Mouse (Mus musculus) neural tube, embryonic 12.5 days (tissue): ENCODE data around the gene Kif1b. TPM values are rescaled to one million over a fixed set of nuclear protein-coding genes. Genes with fewer than 3 reads are reported as not detected.
A peak's percentile ranks its signal among the peaks of the same experiment; 100 is the strongest.

Experiments used
- ATAC-seq: fragments of 200-750 bp; cut with Nextera tagmentation; 2 replicates; pipeline ENCODE4 v1.8.0; 2017; ENCODE audit warnings: low read depth, mild to moderate bottlenecking, moderate TSS enrichment, moderate library complexity; ENCODE audit not compliant: low FRiP score
- H3K27ac ChIP-seq: fragments of 300-500 bp; sonication (generic); 2 replicates; pipeline ENCODE4 v1.5.1; 2016
- H3K27me3 ChIP-seq: fragments of 300-500 bp; sonication (generic); replicated peaks from 2 replicates; pipeline ENCODE4 v1.6.1; 2016; ENCODE audit warnings: mild to moderate bottlenecking
- H3K36me3 ChIP-seq: fragments of 300-500 bp; sonication (generic); 2 replicates; pipeline ENCODE4 v1.6.1; 2016; ENCODE audit warnings: mild to moderate bottlenecking
- H3K4me1 ChIP-seq: fragments of 300-500 bp; sonication (generic); 2 replicates; pipeline ENCODE4 v1.6.1; 2016
- H3K4me2 ChIP-seq: fragments of 300-500 bp; sonication (generic); replicated peaks from 2 replicates; pipeline ENCODE4 v1.6.1; 2016; ENCODE audit warnings: mild to moderate bottlenecking
- H3K4me3 ChIP-seq: fragments of 300-500 bp; sonication (generic); 2 replicates; pipeline ENCODE4 v1.5.1; 2016
- H3K9ac ChIP-seq: fragments of 300-500 bp; sonication (generic); 2 replicates; pipeline ENCODE4 v1.6.1; 2016; ENCODE audit warnings: mild to moderate bottlenecking
- H3K9me3 ChIP-seq: fragments of 300-500 bp; sonication (generic); 2 replicates; pipeline ENCODE4 v1.6.1; 2016; ENCODE audit warnings: mild to moderate bottlenecking
- WGBS: fragments of 180-500 bp; shearing (Covaris S2); methylation state at CpG from one replicate; pipeline ENCODE4 v1.1.7; 2016; 5-methylcytosine and 5-hydroxymethylcytosine counted together
- polyA plus RNA-seq: library from polyadenylated mRNA; unstranded; fragments of >200 nt; fragmentation: Nextera tagmentation; extraction: Ambion mirVana; gene quantifications from 2 replicates; pipeline ENCODE4 v1.2.1, GENCODE M21; 2016

The Kif1b gene
- polyA plus RNA-seq, 1 experiment from 2014 or later, result 111 TPM

DNA sequence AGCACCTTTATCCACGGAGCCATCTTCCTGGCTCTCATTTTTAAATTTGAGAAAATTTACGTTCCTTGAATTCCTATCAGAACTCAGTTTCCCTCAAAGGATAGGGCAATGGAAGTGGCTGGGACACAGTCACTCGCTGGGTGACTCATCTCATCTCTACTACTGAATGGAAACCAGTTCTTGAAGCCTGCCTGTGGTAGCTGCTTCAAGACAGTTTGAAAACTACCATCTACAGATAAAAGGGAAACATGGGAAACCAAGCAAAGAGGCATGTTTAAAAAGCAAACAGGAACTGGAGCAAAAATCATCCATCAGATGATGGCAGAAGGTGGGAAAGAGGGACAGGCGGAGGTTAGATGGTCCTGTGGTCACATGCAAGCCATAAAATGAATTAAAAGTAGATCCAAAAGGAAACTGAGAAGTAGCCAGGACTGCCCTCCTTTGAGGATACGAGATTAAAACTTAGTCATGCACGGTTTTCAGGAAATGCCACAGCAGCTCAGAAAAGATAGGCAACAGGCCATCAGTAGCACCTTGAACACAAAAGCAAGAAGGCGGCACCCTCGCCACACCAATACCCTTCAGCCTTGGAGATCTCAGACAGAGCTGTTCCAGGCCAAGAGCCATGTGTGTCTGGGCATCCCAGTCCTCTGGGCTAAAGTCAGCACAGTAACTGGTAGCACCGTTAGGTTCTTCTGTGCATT is 48.0 kb downstream of the Kif1b start:
- 90% methylated on average over 9 of the region's 9 CpGs for WGBS
- peaks cover 52% of the 10 kb centered on the region for H3K36me3 ChIP-seq
- no peaks in the 10 kb centered on the region for H3K9me3 ChIP-seq
- H3K9ac ChIP-seq, result no peak overlapping the region
- H3K27me3 ChIP-seq, result no peaks in the 10 kb centered on the region
- peaks cover 20% of the 10 kb centered on the region for H3K4me1 ChIP-seq
- H3K27ac ChIP-seq, result no peak overlapping the region
- H3K4me2 ChIP-seq, result no peak overlapping the region
- H3K4me3 ChIP-seq, result no peak overlapping the region
- ATAC-seq, result no peak

DNA sequence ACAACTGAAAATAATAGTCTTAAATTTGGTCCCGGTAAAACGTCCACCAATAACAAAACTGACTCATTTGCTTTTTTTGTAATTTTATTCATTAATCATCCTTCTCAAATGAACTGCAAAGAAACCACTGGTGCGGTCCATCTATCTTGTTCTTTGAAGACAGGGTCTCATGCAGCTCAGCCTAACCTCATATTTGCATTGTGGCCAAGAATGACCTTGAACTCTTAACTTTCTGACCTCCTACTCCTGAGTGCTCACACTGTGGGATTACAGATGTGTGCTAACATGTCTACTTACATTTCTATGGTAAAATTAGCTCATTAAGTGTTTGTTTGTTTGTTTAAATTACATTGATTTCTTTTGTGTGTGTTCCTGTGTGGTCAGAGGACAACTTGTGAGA is 48.6 kb downstream of the Kif1b start:
- Histone ChIP-seq H3K9me3 (no peaks in the 10 kb centered on the region), H3K9ac (no peak overlapping the region), H3K4me3 (no peak overlapping the region), H3K4me2 (no peak overlapping the region), H3K27ac (no peak overlapping the region), H3K36me3 (peaks cover 49% of the 10 kb centered on the region), H3K27me3 (no peaks in the 10 kb centered on the region), H3K4me1 (peaks cover 22% of the 10 kb centered on the region)
- ATAC-seq, result no peak
- 84% methylated on average over 3 of the region's 3 CpGs for WGBS

DNA sequence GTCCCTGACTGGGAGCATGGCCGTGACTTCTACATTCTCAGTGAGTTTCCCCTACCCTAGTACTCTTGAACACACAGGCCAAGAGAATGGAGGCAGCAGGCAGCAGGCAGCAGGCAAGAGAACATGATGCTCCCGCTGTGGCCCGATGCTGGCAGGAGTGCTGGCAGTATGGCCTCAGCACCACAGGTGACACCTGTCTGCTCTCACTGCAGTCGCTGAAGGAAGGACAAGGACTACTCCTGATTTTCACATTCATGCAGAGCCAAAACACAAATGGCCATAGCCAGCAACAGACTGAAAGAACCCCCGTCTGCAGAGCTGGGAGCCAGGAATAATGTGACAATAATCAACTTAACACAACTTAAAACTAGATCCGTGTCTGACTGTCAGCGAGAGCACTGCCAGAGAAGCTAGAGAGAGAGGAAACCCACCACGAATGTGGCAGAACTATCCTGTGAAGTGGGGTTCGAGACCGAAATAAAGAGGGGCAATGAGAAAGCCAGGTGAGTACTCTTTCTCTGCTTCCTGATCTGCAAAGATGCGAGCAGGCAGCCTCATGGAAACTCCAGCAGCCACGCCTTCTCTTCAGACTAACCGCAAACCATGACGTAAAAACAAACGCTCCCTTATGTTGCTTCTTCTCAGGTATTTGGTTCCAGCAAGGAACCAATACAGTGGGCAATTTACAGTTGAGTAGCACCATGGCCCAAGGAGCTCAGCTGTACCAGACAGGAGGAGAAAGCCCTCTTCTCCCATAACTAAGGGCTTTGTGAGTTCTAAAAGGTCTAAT is 50.8 kb downstream of the Kif1b start:
- Histone ChIP-seq H3K4me2 (peak overlapping the region; percentile 30; the same call in 1 of the 2 replicates), H3K27me3 (no peaks in the 10 kb centered on the region), H3K36me3 (peaks cover 41% of the 10 kb centered on the region), H3K27ac (peak overlapping the region; percentile 74), H3K9me3 (no peaks in the 10 kb centered on the region), H3K4me3 (no peak overlapping the region), H3K9ac (no peak overlapping the region), H3K4me1 (peaks cover 22% of the 10 kb centered on the region)
- ATAC-seq, result no peak
- WGBS, result 79% methylated on average over 15 of the region's 15 CpGs

DNA sequence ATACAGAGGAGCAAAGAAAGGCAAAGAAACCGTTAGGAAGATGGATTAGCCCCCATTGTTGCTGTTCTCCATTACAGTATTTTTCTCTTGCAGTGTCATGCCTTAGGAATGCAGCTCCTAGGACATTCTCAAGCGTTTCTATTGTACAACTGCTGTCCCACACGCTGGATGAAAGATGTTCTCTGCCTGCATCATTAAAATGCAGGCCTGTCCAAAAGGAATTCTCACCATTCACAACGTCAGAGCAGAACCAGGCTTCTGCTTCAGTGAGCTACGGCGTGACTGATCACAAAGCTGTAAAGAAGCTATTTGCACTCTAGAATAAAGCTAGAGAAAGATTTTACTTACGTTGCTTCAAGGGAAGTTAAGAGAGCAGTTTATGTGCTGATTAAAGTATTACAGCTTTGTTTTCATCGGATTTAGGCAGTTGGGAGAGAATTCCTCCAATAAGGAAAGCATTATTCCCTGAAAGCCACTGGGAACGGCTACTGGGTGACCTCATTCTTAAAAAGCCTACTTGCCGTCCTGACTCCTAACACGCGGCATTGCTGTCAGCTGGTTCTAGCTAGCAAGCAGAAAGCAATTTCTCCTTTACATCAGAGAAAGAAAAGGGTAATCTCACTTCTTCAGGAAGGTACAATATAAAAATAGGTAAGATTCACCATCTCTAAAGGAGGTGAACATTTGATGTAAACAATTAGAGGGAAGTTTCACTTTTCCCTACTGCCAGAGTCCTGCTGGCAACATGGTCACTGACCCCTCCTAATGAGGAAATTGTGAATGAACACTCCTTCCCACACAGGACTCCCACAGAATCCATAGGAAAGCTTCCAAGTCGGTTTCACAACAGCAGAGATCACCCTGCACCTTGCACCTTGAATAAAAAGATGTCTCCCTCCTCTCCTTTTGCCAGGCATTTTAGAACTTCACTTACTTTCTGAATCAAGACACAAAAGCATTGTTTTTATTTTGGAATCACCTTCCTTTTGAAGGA is 51.9 kb downstream of the Kif1b start:
- no peaks in the 10 kb centered on the region for H3K9me3 ChIP-seq
- peak; percentile 94 for ATAC-seq
- peak overlapping the region; percentile 30; the same call in 1 of the 2 replicates for H3K4me2 ChIP-seq
- H3K36me3 ChIP-seq, result peaks cover 48% of the 10 kb centered on the region
- 12% methylated on average over 13 of the region's 13 CpGs for WGBS
- H3K27ac ChIP-seq, result peak overlapping the region; percentile 74
- no peak overlapping the region for H3K9ac ChIP-seq
- H3K4me1 ChIP-seq, result peaks cover 22% of the 10 kb centered on the region
- H3K4me3 ChIP-seq, result no peak overlapping the region
- no peaks in the 10 kb centered on the region for H3K27me3 ChIP-seq

DNA sequence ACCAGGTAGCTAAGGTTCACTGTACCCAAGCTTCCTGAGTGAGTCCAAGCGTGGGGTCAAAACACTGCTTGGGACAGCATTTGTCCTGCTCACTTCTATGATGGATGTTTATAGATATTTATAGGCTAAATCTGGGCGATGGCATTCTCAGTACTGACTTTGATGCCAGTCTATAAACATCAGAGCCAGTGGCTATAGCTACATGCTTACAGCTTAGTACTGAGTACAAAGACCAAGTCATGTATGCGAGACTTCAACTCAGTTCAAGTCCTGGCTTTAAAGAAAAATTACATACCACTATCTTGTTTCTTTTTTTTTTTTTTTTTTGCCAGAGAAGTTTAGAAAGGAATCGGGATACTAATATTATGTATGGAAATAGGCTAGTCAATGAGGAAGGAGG is 52.7 kb downstream of the Kif1b start:
- Histone ChIP-seq H3K4me1 (peaks cover 22% of the 10 kb centered on the region), H3K4me3 (no peak overlapping the region), H3K36me3 (peaks cover 53% of the 10 kb centered on the region), H3K27ac (no peak overlapping the region), H3K27me3 (no peaks in the 10 kb centered on the region), H3K9ac (no peak overlapping the region), H3K9me3 (no peaks in the 10 kb centered on the region), H3K4me2 (no peak overlapping the region)
- 0 out of 2 replicates have a peak, but pooled peaks have one; percentile 23 for ATAC-seq
- 33% methylated on average over 4 of the region's 4 CpGs for WGBS

DNA sequence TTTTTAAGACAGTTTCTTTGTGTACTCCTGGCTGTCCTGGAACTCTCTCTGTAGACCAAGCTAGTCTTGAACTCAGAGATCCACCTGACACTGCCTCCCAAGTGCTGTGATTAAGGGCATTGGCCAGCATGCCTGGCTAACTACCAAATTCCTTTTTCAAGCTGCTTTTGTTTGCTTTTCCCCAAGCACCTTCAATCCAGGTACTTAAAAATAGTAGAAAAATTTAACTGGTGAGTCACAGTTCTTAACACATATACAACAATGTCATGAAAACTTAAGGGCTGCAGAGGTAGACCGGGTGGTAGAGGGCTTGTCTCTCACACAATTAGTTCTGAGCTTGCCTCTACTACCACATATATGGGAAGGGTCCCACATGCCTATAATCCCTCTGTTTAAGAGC is 58.2 kb downstream of the Kif1b start:
- H3K4me1 ChIP-seq, result peaks cover 12% of the 10 kb centered on the region

DNA sequence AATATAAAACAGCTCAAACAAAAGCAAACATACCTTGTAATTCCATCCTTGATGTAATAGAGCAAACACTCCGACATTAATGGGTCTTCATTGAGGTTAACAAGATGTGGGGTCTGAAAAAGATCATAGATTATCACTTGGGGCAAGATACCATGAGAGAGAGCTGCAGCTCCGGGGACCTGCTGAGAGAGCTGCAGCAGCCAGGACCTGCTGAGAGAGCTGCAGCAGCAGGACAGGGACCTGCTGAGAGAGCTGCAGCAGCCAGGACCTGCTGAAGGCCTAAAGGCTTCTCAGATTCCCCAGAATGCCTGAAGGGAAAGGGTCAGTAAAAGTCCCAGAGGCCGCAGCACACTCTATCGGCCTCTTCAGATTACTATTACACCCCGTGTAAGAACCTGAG is 59.7 kb downstream of the Kif1b start:
- Histone ChIP-seq H3K4me1 (peaks cover 12% of the 10 kb centered on the region), H3K4me2 (no peak overlapping the region; the same call in 1 of the 2 replicates), H3K36me3 (peaks cover 71% of the 10 kb centered on the region), H3K9ac (no peak overlapping the region), H3K27ac (peak overlapping the region; percentile 84), H3K27me3 (no peaks in the 10 kb centered on the region), H3K4me3 (no peak overlapping the region), H3K9me3 (no peaks in the 10 kb centered on the region)
- 0 out of 2 replicates have a peak, but pooled peaks have one; percentile 29 for ATAC-seq
- WGBS, result 52% methylated on average over 5 of the region's 5 CpGs

More for the DNA sequence above, 58.2 kb downstream of the Kif1b start:
- no peak for ATAC-seq
- H3K36me3 ChIP-seq, result peaks cover 65% of the 10 kb centered on the region
- no peak overlapping the region for H3K9ac ChIP-seq
- H3K9me3 ChIP-seq, result no peaks in the 10 kb centered on the region
- no peak overlapping the region for H3K4me2 ChIP-seq
- no peaks in the 10 kb centered on the region for H3K27me3 ChIP-seq
- WGBS, result 86% methylated on average over 1 of the region's 1 CpGs
- no peak overlapping the region for H3K4me3 ChIP-seq
- H3K27ac ChIP-seq, result no peak overlapping the region

DNA sequence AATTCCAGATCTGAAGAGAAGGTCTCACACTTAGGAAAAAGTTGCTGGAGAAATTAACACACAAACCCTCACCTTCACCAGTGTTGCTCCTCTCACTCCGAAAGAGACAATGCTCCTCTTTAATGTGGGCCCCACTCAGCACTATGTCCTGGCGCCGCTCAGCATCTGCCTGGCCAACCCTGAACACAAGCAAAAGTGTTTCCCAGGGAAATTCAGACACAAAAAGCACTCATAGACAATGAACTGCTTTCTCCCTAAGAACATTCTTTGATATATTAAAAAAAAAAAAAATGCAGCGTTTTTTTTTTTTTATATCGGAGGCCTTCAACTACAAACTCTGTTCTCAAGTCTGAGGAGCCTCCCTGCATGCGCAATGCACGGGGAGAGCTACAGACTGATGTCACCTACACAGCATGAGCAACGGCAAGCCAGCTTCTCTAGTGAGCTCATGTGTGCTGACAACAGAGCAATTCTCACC is 60.3 kb downstream of the Kif1b start:
- no peak overlapping the region for H3K4me3 ChIP-seq
- 0 out of 2 replicates have a peak overlapping the region, but pooled peaks have one; percentile 16 for H3K4me2 ChIP-seq

DNA sequence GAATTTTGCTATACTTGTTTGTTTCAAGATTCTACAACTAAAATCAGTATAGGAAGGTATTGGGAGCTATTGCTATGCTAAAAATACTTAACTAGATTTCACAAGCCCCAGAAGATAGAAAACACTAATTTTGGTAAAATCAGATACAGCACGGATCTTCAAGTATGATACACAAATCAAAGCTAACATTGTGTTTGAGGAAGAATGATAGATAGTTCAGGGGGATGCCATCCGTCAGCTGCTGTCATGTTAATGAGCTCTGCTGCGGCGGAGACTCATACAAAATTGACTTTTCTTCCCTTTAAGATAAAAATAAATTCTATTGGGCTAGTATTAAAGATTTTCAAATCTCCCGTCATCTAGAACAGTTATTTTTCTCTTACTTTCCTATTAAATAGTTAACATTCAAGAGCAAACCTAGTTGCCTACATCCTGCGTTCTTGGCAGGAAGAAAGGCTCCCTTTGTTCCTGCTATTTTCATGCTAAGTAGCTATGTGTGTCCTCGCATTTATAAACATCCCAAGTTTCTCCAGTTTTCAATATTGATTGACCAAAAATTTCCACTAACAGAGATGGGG is 60.8 kb downstream of the Kif1b start:
- no peak overlapping the region for H3K9ac ChIP-seq
- peak overlapping the region; percentile 42; the same call in 1 of the 2 replicates for H3K27ac ChIP-seq
- 0 out of 2 replicates have a peak overlapping the region, but pooled peaks have one; percentile 16 for H3K4me2 ChIP-seq
- H3K4me1 ChIP-seq, result peaks cover 12% of the 10 kb centered on the region
- no peaks in the 10 kb centered on the region for H3K27me3 ChIP-seq
- ATAC-seq, result peak; percentile 50; the same call in 1 of the 2 replicates
- H3K9me3 ChIP-seq, result no peaks in the 10 kb centered on the region
- peaks cover 67% of the 10 kb centered on the region for H3K36me3 ChIP-seq
- 23% methylated on average over 7 of the region's 7 CpGs for WGBS
- H3K4me3 ChIP-seq, result no peak overlapping the region

More for the DNA sequence above, 60.3 kb downstream of the Kif1b start:
- no peaks in the 10 kb centered on the region for H3K9me3 ChIP-seq
- no peak overlapping the region for H3K9ac ChIP-seq
- peak overlapping the region; percentile 42; the same call in 1 of the 2 replicates for H3K27ac ChIP-seq
- 23% methylated on average over 8 of the region's 8 CpGs for WGBS
- peak; percentile 65 for ATAC-seq
- no peaks in the 10 kb centered on the region for H3K27me3 ChIP-seq
- H3K4me1 ChIP-seq, result peaks cover 12% of the 10 kb centered on the region
- peaks cover 71% of the 10 kb centered on the region for H3K36me3 ChIP-seq

DNA sequence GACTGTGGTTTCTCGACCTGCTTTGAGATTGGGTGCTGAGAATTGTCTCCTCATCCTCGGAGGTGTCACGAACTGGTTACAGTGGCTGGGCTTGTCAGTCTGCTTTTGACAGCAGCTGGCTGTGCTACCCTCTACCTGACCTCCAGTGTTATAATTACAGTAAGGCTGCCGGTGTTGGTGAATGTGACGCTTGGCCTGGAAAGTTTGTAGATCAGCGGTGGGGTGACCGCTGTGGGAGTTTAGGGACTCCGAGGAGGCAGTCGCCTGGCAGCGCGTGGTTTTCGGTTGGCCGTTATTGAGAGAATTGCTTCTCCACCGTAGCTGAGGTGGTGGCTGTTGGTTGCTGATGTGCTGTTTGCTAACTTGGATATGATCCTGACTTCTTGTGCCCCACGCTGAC is 70.5 kb downstream of the Kif1b start:
- ATAC-seq, result no peak
- peaks cover 51% of the 10 kb centered on the region for H3K36me3 ChIP-seq
- 95% methylated on average over 15 of the region's 15 CpGs for WGBS

DNA sequence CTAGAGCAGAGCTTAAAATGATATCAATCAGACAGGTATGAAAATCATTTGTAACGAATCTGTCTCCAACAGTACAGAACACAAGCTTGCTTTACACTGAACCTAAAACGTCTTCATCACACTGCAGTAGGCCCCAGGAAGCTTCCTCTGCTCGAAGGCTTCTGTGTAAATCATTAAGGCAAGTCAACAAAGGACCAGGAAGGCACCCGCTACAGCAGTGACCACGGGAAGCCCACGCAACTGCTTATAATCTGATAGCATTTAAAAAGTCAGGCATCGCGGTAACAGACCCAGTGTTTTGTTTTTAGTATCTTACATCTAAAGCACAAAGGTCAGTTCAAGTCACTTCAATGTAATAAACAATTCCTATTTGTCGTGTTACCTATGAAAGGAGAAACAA is 73.6 kb downstream of the Kif1b start:
- Histone ChIP-seq H3K36me3 (peaks cover 59% of the 10 kb centered on the region), H3K4me2 (no peak overlapping the region), H3K4me1 (peaks cover 8% of the 10 kb centered on the region; the same call in 1 of the 2 replicates), H3K9me3 (no peaks in the 10 kb centered on the region), H3K4me3 (no peak overlapping the region), H3K9ac (no peak overlapping the region), H3K27me3 (no peaks in the 10 kb centered on the region), H3K27ac (no peak overlapping the region)
- ATAC-seq, result no peak
- WGBS, result 26% methylated on average over 9 of the region's 9 CpGs

More for the DNA sequence above, 70.5 kb downstream of the Kif1b start:
- H3K9me3 ChIP-seq, result no peaks in the 10 kb centered on the region
- no peak overlapping the region for H3K4me3 ChIP-seq
- peaks cover 8% of the 10 kb centered on the region; the same call in 1 of the 2 replicates for H3K4me1 ChIP-seq
- H3K9ac ChIP-seq, result no peak overlapping the region
- H3K27ac ChIP-seq, result no peak overlapping the region
- H3K4me2 ChIP-seq, result no peak overlapping the region
- H3K27me3 ChIP-seq, result no peaks in the 10 kb centered on the region
